Mouse (Mus musculus): Measurements from ENCODE around the gene Vamp2. TPM values are rescaled to one million over a fixed set of nuclear protein-coding genes. Genes with fewer than 3 reads are reported as not detected.

The Vamp2 gene
- total RNA-seq, 2 experiments from 2014 or later: 7.5 to 60.3 TPM

DNA sequence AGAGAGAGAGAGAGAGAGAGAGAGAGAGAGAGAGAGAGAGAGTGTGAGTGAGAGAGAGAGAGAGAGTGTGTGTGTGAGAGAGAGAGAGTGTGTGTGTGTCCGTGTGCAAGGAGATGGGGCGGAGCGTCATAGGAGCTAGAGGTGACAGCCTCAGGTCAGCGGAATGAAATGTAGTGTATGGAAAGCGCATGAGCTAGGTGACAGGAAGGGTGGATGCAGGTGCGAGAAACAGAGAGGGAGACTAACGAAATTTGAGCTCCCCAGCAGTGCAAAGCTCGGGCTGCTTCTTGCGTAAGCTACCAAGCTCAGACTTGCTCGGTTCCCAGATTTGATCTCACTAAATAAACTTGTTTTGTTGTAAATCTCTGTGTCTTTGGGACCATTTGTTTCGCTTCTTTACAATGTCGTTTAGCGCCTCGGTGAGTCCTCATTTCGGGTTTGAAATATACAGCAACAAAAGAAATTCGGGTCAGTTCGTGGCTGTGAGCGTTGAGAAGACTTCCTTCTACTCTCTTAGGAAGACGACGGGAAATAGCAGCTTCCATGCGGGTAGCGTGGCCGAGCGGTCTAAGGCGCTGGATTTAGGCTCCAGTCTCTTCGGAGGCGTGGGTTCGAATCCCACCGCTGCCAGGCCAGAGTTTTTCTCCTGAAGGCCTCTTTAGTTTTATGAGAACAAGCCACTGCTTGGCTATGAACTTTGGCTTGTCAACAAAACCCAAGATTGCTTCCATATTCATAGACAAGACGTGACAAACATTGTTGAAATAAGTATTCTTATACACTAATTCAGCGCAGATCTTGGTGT, 35.6 kb downstream of the Vamp2 start:
- peak; percentile 36 for ATAC-seq (replicated peaks; ENCODE audit: low FRiP score, low TSS enrichment, poor library complexity, severe bottlenecking)

DNA sequence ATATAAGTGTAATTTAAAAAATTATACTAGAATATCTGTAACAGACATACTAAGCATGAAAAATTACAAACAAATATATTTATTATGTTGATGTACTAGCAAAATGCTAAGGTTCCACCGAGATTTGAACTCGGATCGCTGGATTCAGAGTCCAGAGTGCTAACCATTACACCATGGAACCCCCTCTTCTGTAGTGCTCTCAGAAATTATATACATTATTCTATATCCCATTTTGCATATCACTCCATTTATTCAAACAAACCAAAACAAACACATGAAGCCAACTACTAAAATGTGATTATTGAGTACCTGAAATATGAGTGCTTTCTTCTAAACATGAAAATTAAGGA, 36.2 kb downstream of the Vamp2 start:
- ATAC-seq (replicated peaks; ENCODE audit: low FRiP score, low TSS enrichment, poor library complexity, severe bottlenecking): peak; percentile 6

DNA sequence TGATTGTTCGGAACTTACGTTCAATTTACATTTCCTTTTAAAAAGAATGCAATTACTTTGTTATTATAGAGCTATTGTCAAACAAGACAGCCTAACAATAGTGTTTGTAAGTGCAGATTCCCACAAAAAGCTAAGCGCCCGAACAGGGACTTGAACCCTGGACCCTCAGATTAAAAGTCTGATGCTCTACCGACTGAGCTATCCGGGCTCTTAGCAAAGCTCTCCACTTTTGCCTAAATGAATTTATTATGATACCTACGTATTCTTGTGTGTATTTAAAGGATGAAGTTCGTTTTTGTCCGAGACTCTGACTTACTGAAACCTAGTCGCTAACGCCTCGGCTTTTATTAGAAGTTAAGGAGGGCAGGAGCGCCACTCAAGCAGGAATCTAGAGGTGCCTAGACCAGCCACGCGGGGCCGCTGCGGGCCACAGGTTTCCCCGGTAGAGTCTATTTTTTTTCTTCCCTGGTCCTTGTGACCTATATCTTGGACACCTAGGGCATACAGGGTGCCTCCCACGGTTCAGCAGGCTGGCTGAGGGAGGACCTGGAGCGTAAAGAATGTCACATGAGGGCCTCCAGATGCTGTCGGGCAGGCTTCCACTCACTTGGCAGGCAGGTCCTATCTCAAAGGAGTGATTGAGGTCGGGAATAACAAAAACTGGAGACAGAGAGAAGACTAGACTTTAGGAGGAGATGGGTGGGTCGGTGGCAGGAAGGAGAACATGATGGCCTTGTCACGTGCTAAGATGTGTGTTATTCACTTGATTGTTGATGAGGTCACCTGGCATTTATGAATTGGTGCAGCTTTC, 37.0 kb downstream of the Vamp2 start:
- ATAC-seq (replicated peaks; ENCODE audit: low FRiP score, low TSS enrichment, poor library complexity, severe bottlenecking): peak; percentile 63

DNA sequence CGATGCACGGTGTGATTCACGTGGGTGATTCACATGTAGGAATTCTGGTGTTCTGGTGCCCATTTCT, 37.4 kb downstream of the Vamp2 start, which contains the start of gene Aloxe3:
Gene Aloxe3 (plus strand): TSS at position 45 of the 67 bp plus-strand sequence.
- ATAC-seq (replicated peaks; ENCODE audit: low FRiP score, low TSS enrichment, poor library complexity, severe bottlenecking): no peak

DNA sequence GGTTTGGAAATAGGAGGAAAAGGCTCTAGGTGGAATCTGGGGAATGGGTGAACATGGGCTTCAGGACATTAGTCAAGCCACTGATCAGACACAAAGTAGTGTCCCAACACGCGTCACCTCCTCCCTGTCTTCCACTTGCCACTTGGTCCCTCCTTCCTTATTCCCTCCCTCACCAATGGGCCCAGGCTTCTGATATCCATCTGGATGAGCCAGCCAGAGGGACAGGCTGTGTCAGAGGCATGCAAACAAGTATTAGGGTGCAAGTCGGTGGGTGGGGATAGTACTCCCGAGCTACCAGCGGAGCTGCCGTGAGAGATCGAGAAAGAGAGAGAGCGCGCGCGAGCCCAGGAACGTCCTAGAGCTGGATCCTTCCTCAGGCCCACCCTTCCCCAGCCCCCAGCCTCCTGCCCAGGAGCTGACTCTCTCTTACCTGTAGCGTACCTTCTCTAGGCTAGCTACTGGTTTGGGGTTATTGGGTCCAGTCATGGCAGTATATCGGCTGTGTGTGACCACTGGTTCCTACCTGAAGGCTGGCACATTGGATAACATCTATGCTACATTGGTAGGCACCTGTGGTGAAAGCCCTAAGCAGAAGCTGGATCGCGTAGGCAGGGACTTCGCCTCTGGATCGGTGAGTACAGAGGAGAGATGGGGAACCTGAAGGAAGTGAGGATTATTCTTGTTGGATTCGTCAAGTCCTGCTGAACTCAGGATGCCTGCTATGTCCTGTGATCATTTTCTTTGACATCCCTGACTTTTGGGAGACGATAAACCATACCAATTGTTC, 37.8 kb downstream of the Vamp2 start:
- no peak for ATAC-seq (replicated peaks; ENCODE audit: low FRiP score, low TSS enrichment, poor library complexity, severe bottlenecking)

DNA sequence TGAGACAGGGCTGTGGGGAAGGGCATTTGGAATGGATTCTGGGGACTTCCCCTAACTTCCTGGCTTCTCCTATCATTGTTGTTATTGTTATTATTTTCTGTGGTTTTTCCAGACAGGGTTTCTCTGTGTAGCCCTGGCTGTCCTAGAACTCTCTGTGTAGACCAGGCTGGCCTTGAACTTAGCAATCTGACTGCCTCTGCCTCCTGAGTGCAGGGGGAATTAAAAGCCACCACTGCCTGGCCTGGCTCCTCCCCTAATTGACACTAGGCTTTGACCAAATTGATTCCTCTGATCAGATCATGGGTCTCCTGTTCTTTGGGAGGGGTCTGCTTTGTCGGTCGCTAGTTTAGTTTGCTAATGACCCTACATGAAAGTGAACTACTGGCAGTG, 38.4 kb downstream of the Vamp2 start:
- ATAC-seq (replicated peaks; ENCODE audit: low FRiP score, low TSS enrichment, poor library complexity, severe bottlenecking): no peak

DNA sequence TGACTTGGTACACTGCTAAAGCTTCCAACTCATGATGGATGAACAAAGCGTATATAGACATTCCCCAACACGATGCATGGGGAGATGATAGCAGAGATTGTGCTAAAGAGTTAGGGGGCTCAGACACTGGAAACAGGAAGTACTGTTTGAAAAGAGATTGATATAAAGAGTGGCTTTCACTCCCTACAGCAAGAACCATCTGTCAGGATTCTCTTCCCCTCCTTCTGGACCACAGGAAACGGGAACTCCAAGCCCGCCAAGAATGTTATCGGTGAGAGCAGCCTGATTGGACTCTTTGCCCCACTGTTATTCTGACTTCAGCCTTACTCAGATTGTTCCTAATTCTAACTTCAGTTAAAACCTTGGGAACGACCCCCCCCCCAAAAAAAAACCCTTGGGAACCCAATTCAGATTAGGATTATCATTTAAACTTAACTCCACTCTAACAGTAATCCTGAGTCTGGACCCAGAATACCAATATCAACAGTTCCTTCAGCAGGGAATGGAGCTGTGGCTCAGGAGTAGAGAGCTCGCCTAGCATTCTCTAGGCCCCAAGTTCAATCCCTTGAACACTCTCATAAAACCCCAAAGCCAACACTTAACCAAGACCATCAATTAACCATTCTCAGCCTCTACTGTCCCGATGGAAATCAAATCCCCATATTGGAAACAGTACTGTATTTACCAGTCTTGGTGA, 40.3 kb downstream of the Vamp2 start:
- no peak for ATAC-seq (replicated peaks; ENCODE audit: low FRiP score, low TSS enrichment, poor library complexity, severe bottlenecking)

DNA sequence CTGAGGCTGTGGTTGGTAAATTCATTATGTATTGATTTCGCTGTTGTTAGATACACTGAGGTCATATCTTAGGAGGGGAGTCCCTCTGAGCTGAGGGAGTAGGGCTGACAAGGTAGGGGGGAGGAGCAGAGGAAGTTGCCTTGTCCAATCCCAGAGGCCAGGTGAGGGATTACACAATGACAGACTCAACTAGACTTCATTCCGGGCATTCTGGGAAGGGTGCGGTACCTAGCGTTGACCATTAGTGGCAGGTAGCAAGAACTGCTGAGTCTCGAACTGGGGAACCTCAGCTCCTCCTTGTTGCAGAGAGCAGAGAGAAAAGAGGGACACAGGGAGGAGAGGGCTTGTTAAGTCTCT, 45.3 kb downstream of the Vamp2 start:
- peak; percentile 27; the same call in 1 of the 2 replicates for ATAC-seq (replicated peaks; ENCODE audit: low FRiP score, low TSS enrichment, poor library complexity, severe bottlenecking)

DNA sequence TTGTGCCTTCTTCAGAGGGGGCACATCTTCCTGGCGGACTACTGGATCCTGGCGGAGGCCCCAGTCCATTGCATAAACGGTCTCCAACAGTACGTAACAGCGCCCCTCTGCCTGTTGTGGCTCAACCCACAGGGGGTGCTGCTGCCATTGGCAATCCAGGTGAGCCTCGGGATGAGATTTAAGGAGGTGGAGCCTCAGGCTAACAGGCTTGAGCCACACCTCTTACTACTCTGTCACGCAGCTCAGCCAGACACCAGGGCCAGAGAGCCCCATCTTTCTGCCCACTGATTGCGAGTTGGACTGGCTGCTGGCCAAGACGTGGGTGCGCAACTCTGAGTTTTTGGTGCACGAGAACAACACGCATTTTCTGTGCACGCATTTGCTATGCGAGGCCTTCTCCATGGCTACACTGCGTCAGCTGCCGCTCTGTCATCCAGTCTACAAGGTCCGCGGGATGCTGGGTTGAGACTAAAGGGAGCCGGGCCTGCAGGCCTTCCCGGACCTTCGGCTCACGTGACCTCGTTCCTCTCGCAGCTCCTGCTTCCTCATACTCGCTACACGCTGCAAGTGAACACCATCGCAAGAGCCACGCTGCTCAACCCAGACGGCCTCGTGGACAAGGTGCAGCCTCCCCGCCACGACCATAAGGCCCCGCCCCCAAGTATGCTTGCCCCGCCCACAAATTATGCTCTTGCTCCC, 45.8 kb downstream of the Vamp2 start:
- peak; percentile 61 for ATAC-seq (replicated peaks; ENCODE audit: low FRiP score, low TSS enrichment, poor library complexity, severe bottlenecking)

DNA sequence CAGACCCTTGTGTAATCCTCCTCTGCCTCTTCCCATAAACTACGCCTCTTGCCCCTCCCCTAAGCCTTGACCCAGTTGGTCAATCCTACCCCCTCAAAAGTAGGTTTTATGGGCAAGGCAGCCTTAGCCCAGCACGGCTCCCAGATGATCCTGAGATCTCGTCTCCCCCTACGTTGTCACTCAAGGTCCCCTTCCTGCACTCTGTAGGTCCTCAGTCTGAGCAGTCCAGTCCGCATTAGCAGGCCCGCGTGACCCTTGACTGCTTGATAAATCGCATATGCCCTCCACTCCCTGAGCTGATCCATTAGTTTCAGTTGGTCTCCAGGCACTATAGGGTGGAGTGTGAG, 46.3 kb downstream of the Vamp2 start:
- no peak for ATAC-seq (replicated peaks; ENCODE audit: low FRiP score, low TSS enrichment, poor library complexity, severe bottlenecking)

DNA sequence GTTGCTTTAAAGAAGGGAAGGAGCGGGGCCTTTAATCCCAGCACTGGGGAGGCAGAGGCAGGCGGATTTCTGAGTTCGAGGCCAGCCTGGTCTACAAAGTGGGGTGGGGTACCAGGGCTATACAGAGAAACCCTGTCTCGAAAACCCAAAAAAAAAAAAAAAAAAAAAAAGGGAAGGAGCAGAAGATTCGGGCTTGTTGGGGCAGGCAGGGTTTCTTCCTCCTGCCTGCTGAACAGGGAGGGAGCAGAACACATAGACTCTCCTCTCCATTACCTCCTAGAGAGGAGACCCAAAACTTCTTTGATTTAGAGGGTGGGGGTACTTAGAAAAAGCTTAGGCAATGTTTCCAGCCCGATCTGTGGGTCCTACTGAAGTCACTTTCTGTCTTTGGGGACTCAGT, 47.1 kb downstream of the Vamp2 start:
- ATAC-seq (replicated peaks; ENCODE audit: low FRiP score, low TSS enrichment, poor library complexity, severe bottlenecking): no peak

Other genes with a start within 250 kb of the Vamp2 start
- 22.5 and 35.7 TPM in 2 replicates for gene Ndel1, start 216.6 kb upstream of the Vamp2 start, total RNA-seq (2014; fragmentation: Nextera tagmentation)
- gene Ndel1, start 216.6 kb upstream of the Vamp2 start, total RNA-seq (2017): 45.6 and 99.1 TPM in 2 replicates
- gene Rnf222, start 199.9 kb upstream of the Vamp2 start, total RNA-seq (2014; fragmentation: Nextera tagmentation): not detected in 2 replicates
- gene Rnf222, start 199.9 kb upstream of the Vamp2 start, total RNA-seq (2017): not detected in 2 replicates
- 5,476 and 5,943 TPM in 2 replicates for gene Rpl26, start 186.9 kb upstream of the Vamp2 start, total RNA-seq (2014; fragmentation: Nextera tagmentation)
- gene Rpl26, start 186.9 kb upstream of the Vamp2 start, total RNA-seq (2017): 6,111 and 7,527 TPM in 2 replicates
- gene Odf4, start 161.4 kb upstream of the Vamp2 start, total RNA-seq (2014; fragmentation: Nextera tagmentation): not detected in 2 replicates
- gene Odf4, start 161.4 kb upstream of the Vamp2 start, total RNA-seq (2017): not detected in 2 replicates
- gene Arhgef15, start 131.0 kb upstream of the Vamp2 start, total RNA-seq (2014; fragmentation: Nextera tagmentation): not detected in 2 replicates
- gene Arhgef15, start 131.0 kb upstream of the Vamp2 start, total RNA-seq (2017): not detected in 2 replicates
- 2.6 and 3.6 TPM in 2 replicates for gene Slc25a35, start 120.4 kb upstream of the Vamp2 start, total RNA-seq (2014; fragmentation: Nextera tagmentation)
- gene Slc25a35, start 120.4 kb upstream of the Vamp2 start, total RNA-seq (2017): 1.1 and 4.5 TPM in 2 replicates
- 240 and 254 TPM in 2 replicates for gene Rangrf, start 113.3 kb upstream of the Vamp2 start, total RNA-seq (2014; fragmentation: Nextera tagmentation)
- 69.1 and 104 TPM in 2 replicates for gene Rangrf, start 113.3 kb upstream of the Vamp2 start, total RNA-seq (2017)
- 101 and 128 TPM in 2 replicates for gene Pfas, start 80.0 kb upstream of the Vamp2 start, total RNA-seq (2014; fragmentation: Nextera tagmentation)
- 53.9 and 77.9 TPM in 2 replicates for gene Pfas, start 80.0 kb upstream of the Vamp2 start, total RNA-seq (2017)
- 40.4 and 46.7 TPM in 2 replicates for gene Ctc1, start 72.6 kb upstream of the Vamp2 start, total RNA-seq (2014; fragmentation: Nextera tagmentation)
- gene Ctc1, start 72.6 kb upstream of the Vamp2 start, total RNA-seq (2017): 9.6 and 20.4 TPM in 2 replicates
- 118 and 122 TPM in 2 replicates for gene Aurkb, start 42.8 kb upstream of the Vamp2 start, total RNA-seq (2014; fragmentation: Nextera tagmentation)
- gene Aurkb, start 42.8 kb upstream of the Vamp2 start, total RNA-seq (2017): 60.0 and 75.0 TPM in 2 replicates
- gene Borcs6, start 28.8 kb upstream of the Vamp2 start, total RNA-seq (2014; fragmentation: Nextera tagmentation): 0.46 and 7.0 TPM in 2 replicates
- 3.5 TPM in 2 replicates for gene Borcs6, start 28.8 kb upstream of the Vamp2 start, total RNA-seq (2017)
- gene Tmem107, start 17.7 kb upstream of the Vamp2 start, total RNA-seq (2014; fragmentation: Nextera tagmentation): 33.8 and 51.0 TPM in 2 replicates
- gene Tmem107, start 17.7 kb upstream of the Vamp2 start, total RNA-seq (2017): 16.2 and 33.4 TPM in 2 replicates
- gene Per1, start 6.7 kb downstream of the Vamp2 start, total RNA-seq (2014; fragmentation: Nextera tagmentation): 11.3 and 17.6 TPM in 2 replicates
- 4.7 and 12.5 TPM in 2 replicates for gene Per1, start 6.7 kb downstream of the Vamp2 start, total RNA-seq (2017)
- gene Hes7, start 31.9 kb downstream of the Vamp2 start, total RNA-seq (2014; fragmentation: Nextera tagmentation): not detected in 2 replicates
- not detected in 2 replicates for gene Hes7, start 31.9 kb downstream of the Vamp2 start, total RNA-seq (2017)
- gene 9130213A22Rik, start 34.1 kb downstream of the Vamp2 start, total RNA-seq (2014; fragmentation: Nextera tagmentation): not detected in 2 replicates
- not detected in 2 replicates for gene 9130213A22Rik, start 34.1 kb downstream of the Vamp2 start, total RNA-seq (2017)
- gene Aloxe3, start 37.4 kb downstream of the Vamp2 start, total RNA-seq (2014; fragmentation: Nextera tagmentation): not detected in 2 replicates
- not detected in 2 replicates for gene Aloxe3, start 37.4 kb downstream of the Vamp2 start, total RNA-seq (2017)
- not detected in 2 replicates for gene Alox12b, start 68.5 kb downstream of the Vamp2 start, total RNA-seq (2014; fragmentation: Nextera tagmentation)
- not detected in 2 replicates for gene Alox12b, start 68.5 kb downstream of the Vamp2 start, total RNA-seq (2017)
- gene Alox8, start 109.4 kb downstream of the Vamp2 start, total RNA-seq (2014; fragmentation: Nextera tagmentation): not detected in 2 replicates
- gene Alox8, start 109.4 kb downstream of the Vamp2 start, total RNA-seq (2017): not detected in 2 replicates
- not detected in 2 replicates for gene Gucy2e, start 148.5 kb downstream of the Vamp2 start, total RNA-seq (2014; fragmentation: Nextera tagmentation)
- not detected in 2 replicates for gene Gucy2e, start 148.5 kb downstream of the Vamp2 start, total RNA-seq (2017)
- gene Cntrob, start 235.3 kb downstream of the Vamp2 start, total RNA-seq (2014; fragmentation: Nextera tagmentation): 40.0 and 56.6 TPM in 2 replicates
- 19.7 and 31.6 TPM in 2 replicates for gene Cntrob, start 235.3 kb downstream of the Vamp2 start, total RNA-seq (2017)
- 77.9 and 81.4 TPM in 2 replicates for gene Trappc1, start 235.5 kb downstream of the Vamp2 start, total RNA-seq (2014; fragmentation: Nextera tagmentation)
- gene Trappc1, start 235.5 kb downstream of the Vamp2 start, total RNA-seq (2017): 82.4 and 97.4 TPM in 2 replicates
- not detected in 2 replicates for gene Kcnab3, start 237.8 kb downstream of the Vamp2 start, total RNA-seq (2014; fragmentation: Nextera tagmentation)
- 0.38 TPM in 1 of 2 replicates, not detected in the other for gene Kcnab3, start 237.8 kb downstream of the Vamp2 start, total RNA-seq (2017)

All from megakaryocyte-erythroid progenitor cell, adult 5-6 weeks (primary cell).